Mouse (Mus musculus): Measurements from ENCODE around the gene Gm3642. TPM values are rescaled to one million over a fixed set of nuclear protein-coding genes. Genes with fewer than 3 reads are reported as not detected.
"Not testable (repeated sequence)": the region's sequence is repeated elsewhere in the genome, so short reads cannot be mapped to it uniquely, and the experiment has no call there.

The Gm3642 gene
- not detected in 2 replicates for total RNA-seq (2014; fragmentation: Nextera tagmentation)
- total RNA-seq (2017), result not detected in 2 replicates

GRCm38 (mm10) chr14:6840211-6840610, at the start of gene Gm3642:
Gene Gm3642 (minus strand): TSS chr14:6840311.
- not testable (repeated sequence) for ATAC-seq (replicated peaks; ENCODE audit: poor library complexity, severe bottlenecking)

- ATAC-seq (replicated peaks; ENCODE audit: poor library complexity, severe bottlenecking), result not testable (repeated sequence)
These were observed 49.5 kb upstream of the Gm3642 start, which contains the start of gene Gm3667 for GRCm38 (mm10) chr14:6889521-6890012. Gene Gm3667 (minus strand): TSS chr14:6889962.

- ATAC-seq (replicated peaks; ENCODE audit: poor library complexity, severe bottlenecking), result not testable (repeated sequence)
These were observed 48.7 kb upstream of the Gm3642 start for GRCm38 (mm10) chr14:6888811-6889210.

GRCm38 (mm10) chr14:6823297-6823696, 16.8 kb downstream of the Gm3642 start:
- ATAC-seq (replicated peaks; ENCODE audit: poor library complexity, severe bottlenecking), result not testable (repeated sequence)

Other genes starting within 250 kb of the Gm3642 start
- not detected in 2 replicates for gene Gm3629, start 249.7 kb downstream of the Gm3642 start, total RNA-seq (2014; fragmentation: Nextera tagmentation)
- gene Gm3629, start 249.7 kb downstream of the Gm3642 start, total RNA-seq (2017), result not detected in 2 replicates
- gene Gm3460, start 217.9 kb downstream of the Gm3642 start, total RNA-seq (2014; fragmentation: Nextera tagmentation), result not detected in 2 replicates
- gene Gm3460, start 217.9 kb downstream of the Gm3642 start, total RNA-seq (2017), result not detected in 2 replicates
- gene Gm10251, start 156.1 kb downstream of the Gm3642 start, total RNA-seq (2014; fragmentation: Nextera tagmentation), result not detected in 2 replicates
- gene Gm10251, start 156.1 kb downstream of the Gm3642 start, total RNA-seq (2017), result not detected in 2 replicates
- not detected in 2 replicates for gene Gm8050, start 120.1 kb downstream of the Gm3642 start, total RNA-seq (2014; fragmentation: Nextera tagmentation)
- gene Gm8050, start 120.1 kb downstream of the Gm3642 start, total RNA-seq (2017), result not detected in 2 replicates
- not detected in 2 replicates for gene Gm3636, start 98.0 kb downstream of the Gm3642 start, total RNA-seq (2014; fragmentation: Nextera tagmentation)
- gene Gm3636, start 98.0 kb downstream of the Gm3642 start, total RNA-seq (2017), result not detected in 2 replicates
- gene Gm8362, start 65.9 kb downstream of the Gm3642 start, total RNA-seq (2014; fragmentation: Nextera tagmentation), result not detected in 2 replicates
- not detected in 2 replicates for gene Gm8362, start 65.9 kb downstream of the Gm3642 start, total RNA-seq (2017)
- not detected in 2 replicates for gene Gm3667, start 49.7 kb upstream of the Gm3642 start, total RNA-seq (2014; fragmentation: Nextera tagmentation)
- gene Gm3667, start 49.7 kb upstream of the Gm3642 start, total RNA-seq (2017), result not detected in 2 replicates
- gene Gm6356, start 133.5 kb upstream of the Gm3642 start, total RNA-seq (2014; fragmentation: Nextera tagmentation), result not detected in 2 replicates
- gene Gm6356, start 133.5 kb upstream of the Gm3642 start, total RNA-seq (2017), result not detected in 2 replicates
- not detected in 2 replicates for gene Gm10406, start 187.1 kb upstream of the Gm3642 start, total RNA-seq (2014; fragmentation: Nextera tagmentation)
- gene Gm10406, start 187.1 kb upstream of the Gm3642 start, total RNA-seq (2017), result not detected in 2 replicates
- gene Gm3685, start 204.7 kb upstream of the Gm3642 start, total RNA-seq (2014; fragmentation: Nextera tagmentation), result not detected in 2 replicates
- gene Gm3685, start 204.7 kb upstream of the Gm3642 start, total RNA-seq (2017), result not detected in 2 replicates

Measured in granulocyte monocyte progenitor cell, adult 5-6 weeks (primary cell).